Mouse (Mus musculus): ENCODE measurements around the gene Dnaja3.
"Not testable (repeated sequence)": the region's sequence is repeated elsewhere in the genome, so short reads cannot be mapped to it uniquely, and the experiment has no call there.

Gene Dnaja3

DNA sequence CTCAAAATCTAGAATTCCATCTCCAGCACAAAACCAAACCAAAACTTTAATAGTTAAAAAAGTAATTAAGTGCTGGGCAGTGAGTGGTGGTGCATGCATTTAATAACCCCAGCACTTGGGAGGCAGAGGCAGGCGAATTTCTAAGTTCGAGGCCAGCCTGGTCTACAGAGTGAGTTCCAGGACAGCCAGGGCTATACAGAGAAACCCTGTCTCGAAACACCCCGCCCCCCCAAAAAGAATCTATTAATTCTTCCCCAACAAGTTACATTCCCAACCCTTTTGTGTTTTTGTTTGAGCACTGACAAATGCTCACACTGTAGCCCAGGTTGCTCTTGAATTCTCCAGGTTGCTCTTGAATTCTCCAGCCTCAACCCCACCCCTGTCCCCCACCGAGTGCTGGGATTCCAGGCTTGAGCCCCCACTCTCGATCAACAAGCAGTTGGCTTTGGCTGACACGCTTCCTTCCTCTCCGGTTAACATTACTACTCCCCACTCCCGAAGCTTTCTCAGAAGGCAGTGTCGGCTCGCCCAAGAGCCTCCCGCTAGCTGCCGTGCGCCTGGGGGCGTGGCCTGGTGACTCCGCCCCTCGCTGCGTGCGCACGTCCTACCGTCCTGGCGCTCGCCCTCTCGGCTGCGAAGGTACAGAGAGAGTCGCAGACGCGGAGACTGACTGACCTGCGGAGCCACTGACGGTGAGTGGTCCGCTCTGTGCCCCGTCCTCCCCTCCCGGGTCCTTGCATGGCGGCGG, 86.2 kb downstream of the Dnaja3 start, which contains the start of gene Hmox2:
Gene Hmox2 (plus strand): TSS at position 582 of the 748 bp plus-strand sequence.
- peak; percentile 92 for DNase-seq

GRCm38 (mm10) chr16:4726528-4727128, 86.8 kb downstream of the Dnaja3 start:
- no peak for DNase-seq

- no peak for DNase-seq
These were observed 87.7 kb downstream of the Dnaja3 start for GRCm38 (mm10) chr16:4727526-4727925.

GRCm38 (mm10) chr16:4727963-4728362, 88.2 kb downstream of the Dnaja3 start:
- no peak for DNase-seq

GRCm38 (mm10) chr16:4730776-4731358, 91.1 kb downstream of the Dnaja3 start:
- no peak for DNase-seq

DNA sequence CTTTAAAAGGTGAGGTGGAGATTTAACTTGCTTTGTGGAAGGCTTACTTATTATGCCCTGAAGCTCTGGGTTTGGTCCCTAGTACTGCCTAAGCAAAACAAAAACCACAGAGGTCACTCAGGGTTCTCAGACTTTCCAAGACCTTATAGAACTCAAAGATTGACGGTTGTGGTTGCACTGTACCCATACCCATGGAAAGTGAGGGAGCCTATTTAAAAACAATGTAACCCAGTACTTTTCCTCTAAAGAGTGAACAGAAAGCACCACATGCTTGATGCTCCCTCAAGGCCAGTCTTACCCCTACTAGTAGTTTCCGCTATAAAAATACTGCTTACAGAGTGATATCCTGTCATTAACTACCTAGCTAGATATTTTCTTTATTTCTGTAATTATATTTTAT, 96.5 kb downstream of the Dnaja3 start:
- no peak for DNase-seq

DNA sequence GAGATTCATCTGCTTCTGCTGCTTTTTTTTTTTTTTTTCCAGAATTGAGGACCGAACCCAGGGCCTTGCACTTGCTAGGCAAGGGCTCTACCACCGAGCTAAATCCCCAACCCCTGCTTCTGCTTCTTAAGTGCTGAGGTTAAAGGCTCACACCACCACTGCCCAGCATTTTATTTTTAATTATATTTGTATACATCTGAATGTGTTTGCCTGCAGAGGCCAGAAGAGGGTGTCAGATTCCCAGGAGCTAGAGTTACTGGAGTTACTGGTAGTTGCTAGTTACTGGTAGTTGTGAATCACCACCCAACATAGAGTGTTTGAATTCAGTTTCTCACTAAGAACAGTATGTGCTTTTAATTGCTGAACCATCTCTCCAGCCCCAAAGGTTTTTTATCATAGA, 100.2 kb downstream of the Dnaja3 start:
- no peak for DNase-seq

DNA sequence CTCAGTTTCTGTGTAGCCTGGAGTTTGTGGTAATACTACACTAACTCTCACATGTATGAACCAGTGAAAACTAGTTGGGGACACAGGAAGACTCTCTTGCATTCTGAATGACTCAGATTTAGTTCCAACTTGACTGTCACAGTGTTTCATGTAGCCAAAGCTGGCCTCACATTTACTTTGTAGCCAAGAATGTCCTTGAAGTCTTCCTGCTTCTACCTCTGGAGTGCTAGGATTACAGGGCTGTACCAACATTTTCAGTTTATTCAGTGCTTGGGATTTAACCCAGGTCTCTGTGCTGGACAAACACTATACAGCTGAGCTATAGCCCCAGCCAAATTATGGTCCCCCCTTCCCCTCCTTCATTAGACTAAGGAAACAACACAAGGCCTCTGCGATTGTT, 102.4 kb downstream of the Dnaja3 start:
- no peak for DNase-seq

GRCm38 (mm10) chr16:4752155-4752554, 112.4 kb downstream of the Dnaja3 start:
- no peak for DNase-seq

- DNase-seq, result no peak
These were observed 114.3 kb downstream of the Dnaja3 start for GRCm38 (mm10) chr16:4754045-4754444.

- not testable (repeated sequence) for DNase-seq
These were observed 117.0 kb downstream of the Dnaja3 start for GRCm38 (mm10) chr16:4756660-4757335.

All from right cerebral cortex, postnatal 4 days (tissue).